Mouse (Mus musculus) liver, embryonic 14 days (tissue): ENCODE data around the gene Ano5. TPM values are rescaled to one million over a fixed set of nuclear protein-coding genes. Genes with fewer than 3 reads are reported as not detected.

ENCODE experiments used
- polyA plus RNA-seq: library from polyadenylated mRNA; depleted of rRNA; stranded (reverse); fragments of >200 nt; gene quantifications from 2 replicates; pipeline ENCODE4 v1.2.3, GENCODE M21; 2012; rRNA removed

The Ano5 gene
- polyA plus RNA-seq = under 0.01 TPM in 1 of 2 replicates, not detected in the other

DNA sequence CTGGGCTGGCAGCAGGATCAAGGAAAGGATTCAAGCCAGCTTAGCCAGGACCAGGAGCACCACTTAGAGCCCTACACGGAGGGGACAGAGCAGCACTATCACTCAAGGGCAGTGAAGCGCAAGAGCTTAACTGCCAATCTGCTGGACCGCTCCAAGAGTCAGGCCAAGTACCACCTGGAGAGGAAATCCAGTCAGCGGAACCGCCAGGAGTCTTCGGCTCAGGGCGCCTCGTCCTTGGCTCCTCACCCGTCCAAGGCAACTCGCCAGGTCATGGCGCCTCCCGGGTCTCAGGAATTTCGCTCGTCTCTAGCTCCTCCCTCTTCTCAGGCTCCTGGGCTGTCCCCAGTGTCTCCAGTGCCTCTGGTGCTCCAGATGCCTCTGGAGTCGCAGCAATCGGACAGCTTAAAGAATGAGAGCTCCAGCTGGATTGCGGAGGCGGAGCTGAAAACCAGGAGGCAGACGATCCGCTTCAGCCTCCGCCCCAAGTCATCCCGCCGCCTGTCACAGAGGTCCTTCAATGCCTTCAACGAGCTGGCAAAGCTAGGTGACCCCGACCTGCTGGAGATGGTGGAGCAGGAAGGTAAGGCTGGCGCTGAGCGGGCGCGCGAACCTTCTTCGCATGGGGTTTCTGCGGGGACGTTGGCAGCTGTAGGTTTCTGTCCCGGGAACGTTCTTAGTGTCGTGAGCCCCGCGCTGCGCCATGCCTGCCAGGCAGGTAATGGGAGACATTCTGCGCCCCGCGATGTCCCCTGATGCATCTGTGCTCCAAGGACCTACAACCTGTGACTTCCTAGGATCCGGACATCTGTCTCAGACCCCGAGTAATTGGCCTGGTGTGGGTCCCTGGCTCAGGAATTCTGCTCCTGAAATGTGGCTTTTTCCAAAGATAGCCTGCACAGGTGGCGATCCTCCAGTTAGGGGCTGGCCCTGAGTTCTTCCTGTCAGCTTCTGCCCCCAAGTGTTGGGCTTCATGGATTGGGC is at the start of gene Ano5:
Gene Ano5 (plus strand): TSS at position 359 of the 981 bp plus-strand sequence.

DNA sequence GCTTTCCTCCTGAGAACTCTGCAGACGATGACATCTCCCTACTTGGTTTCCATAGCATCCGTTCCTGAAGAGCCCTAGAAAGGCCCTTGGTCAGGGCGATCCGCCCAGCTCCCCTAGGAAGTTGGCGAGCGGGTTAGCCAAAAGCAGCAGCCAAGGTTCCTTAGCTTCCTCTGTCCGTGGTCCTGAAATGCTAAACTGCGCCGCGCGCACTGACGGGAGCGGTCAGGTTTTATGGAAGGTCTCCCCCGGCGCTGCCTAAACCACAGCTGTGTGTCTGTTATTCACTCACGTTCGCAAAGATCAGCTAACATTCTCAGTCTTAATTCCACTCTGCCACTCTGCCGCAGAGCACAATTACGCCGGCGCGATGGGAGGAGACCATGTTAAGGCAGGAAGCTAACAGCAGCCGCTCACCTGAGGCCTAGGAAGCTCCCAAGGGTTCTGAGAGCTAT is 110.9 kb downstream of the Ano5 start, which contains the start of gene Slc17a6:
Gene Slc17a6 (plus strand): TSS at position 313 of the 452 bp plus-strand sequence.

Other genes starting within 250 kb of the Ano5 start
- 0.01 TPM in 1 of 2 replicates, not detected in the other for gene Slc17a6, start 111.0 kb downstream of the Ano5 start, polyA plus RNA-seq